ENCODE assay signal across 10 mouse cellular contexts in the genomic region with DNA sequence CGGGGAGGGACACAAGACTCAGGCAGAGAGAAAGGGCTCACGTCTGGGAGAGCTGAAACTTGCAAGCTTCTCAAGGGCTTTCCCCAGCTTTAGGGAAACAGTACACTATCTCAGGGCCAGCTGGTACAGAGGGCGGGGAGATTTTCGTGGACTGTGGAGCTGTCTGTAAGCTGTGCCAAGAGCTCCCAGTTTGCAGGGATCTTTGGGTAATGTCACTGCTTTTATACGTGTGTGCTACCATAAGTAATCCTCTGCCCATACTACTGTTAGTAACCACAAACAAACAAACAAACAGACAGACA.
A peak's percentile ranks its signal among the peaks of the same experiment; 100 is the strongest.
DNase-seq lines count a peak whose midpoint lies in the region; ATAC-seq lines count a peak whose summit lies in the region.
"Had no signal": no experiment of that assay in that cellular context is flagged by ENCODE, and none has a peak within 500 bp of the region (broad histone marks: within the 10 kb centered on the region; RNA-seq: fewer than 3 reads in every experiment).

No protein-coding gene starts in this region.

- no peak overlapping the region for H3K4me2 ChIP-seq in intestine, embryonic 15.5 days (replicated peaks)
- H3K4me2 ChIP-seq: midbrain, embryonic 11.5 days had no signal

- peak; percentile 38 for DNase-seq in adrenal gland, postnatal 14 days
- no peak for DNase-seq in adrenal gland, adult 8-10 months
- peak; percentile 37 to 63 for DNase-seq in left cerebral cortex, postnatal 14 days (ENCODE audit: low spot score in 2 of 2)
- DNase-seq in left cerebral cortex, adult 8-10 months (ENCODE audit: low spot score in 2 of 2) = no peak
- DNase-seq in MEL-GATA-1-ER (ENCODE audit: extremely low read depth, low read depth) = peak; percentile 13
- peak; percentile 47 to 57 for DNase-seq in heart, postnatal 10 days
- DNase-seq in urinary bladder, postnatal 10 days (ENCODE audit: low spot score) = no peak
- DNase-seq: kidney, adult 11 months had no signal

- H3K9me3 ChIP-seq in intestine, embryonic 15.5 days = no peaks in the 10 kb centered on the region

- ATAC-seq in intestine, embryonic 15.5 days = no peak

- no peaks in the 10 kb centered on the region for H3K36me3 ChIP-seq in intestine, embryonic 15.5 days

- no peak overlapping the region for H3K27ac ChIP-seq in intestine, embryonic 15.5 days

- no peaks in the 10 kb centered on the region; the same call in none of the 2 replicates for H3K4me1 ChIP-seq in intestine, embryonic 15.5 days (replicated peaks)

- 52% methylated on average over 5 of the region's 5 CpGs for WGBS in intestine, embryonic 15.5 days

- intact Hi-C loops in left cerebral cortex, postnatal 14 days (cut with DNase I) = no loop called here
- intact Hi-C loops in heart, postnatal 10 days (cut with DNase I) = no loop called here

- H3K4me3 ChIP-seq in intestine, embryonic 15.5 days (replicated peaks) = no peak overlapping the region

- 0 out of 2 replicates have a peak, but pooled peaks cover 4% of the 10 kb centered on the region for H3K27me3 ChIP-seq in intestine, embryonic 15.5 days (replicated peaks)

- H3K9ac ChIP-seq in intestine, embryonic 15.5 days = no peak overlapping the region

Comparison
In these comparisons a context has a peak if more than half of its experiments do, and no peak if none do; other contexts are left out.
1. DNase-seq: peak in adrenal gland, postnatal 14 days (single experiment), left cerebral cortex, postnatal 14 days (2 of 2), MEL-GATA-1-ER (single experiment) and heart, postnatal 10 days (2 of 2); none in adrenal gland, adult 8-10 months (single experiment), left cerebral cortex, adult 8-10 months (0 of 2) and urinary bladder, postnatal 10 days (single experiment).